Mouse (Mus musculus) frontal cortex, postnatal 36 days (tissue): ENCODE measurements at regions not wholly inside any gene's neighbourhood (a gene's known extent, or its start where the extent isn't known, plus 50 kb on each side); places are given as distances from the start of the nearest gene placed in this dataset.

Experiments used
- DNase-seq, 2 experiments: peaks; one replicate each; pipeline ENCODE4 v3.0.0; 2022; ENCODE audit warnings: low spot score in 2 of 2

GRCm38 (mm10) chr14:104008538-104008937 lies 164.3 kb upstream of the Ednrb start:
- DNase-seq = no peak

GRCm38 (mm10) chr14:104006426-104006825 lies 162.2 kb upstream of the Ednrb start:
- no peak for DNase-seq

DNA sequence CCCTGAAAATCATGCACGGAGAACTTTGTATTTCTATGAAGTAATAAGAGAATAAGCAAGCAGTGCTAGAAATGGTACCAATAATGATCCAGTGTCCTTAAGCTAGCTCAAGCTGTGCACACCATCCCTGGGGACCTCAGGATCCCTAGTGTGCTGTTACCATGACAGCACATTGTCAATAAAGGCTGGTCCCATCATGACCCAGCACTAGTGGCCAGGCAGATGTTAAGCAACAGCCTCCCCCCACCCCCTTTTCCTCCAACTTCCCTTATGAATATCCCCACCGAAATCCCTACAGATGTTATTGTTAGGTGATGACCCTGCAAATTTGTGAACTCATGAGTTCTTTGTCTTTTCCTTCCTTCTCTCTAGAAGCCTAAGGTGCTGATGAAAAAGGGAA lies 160.9 kb upstream of the Ednrb start:
- no peak for DNase-seq

DNA sequence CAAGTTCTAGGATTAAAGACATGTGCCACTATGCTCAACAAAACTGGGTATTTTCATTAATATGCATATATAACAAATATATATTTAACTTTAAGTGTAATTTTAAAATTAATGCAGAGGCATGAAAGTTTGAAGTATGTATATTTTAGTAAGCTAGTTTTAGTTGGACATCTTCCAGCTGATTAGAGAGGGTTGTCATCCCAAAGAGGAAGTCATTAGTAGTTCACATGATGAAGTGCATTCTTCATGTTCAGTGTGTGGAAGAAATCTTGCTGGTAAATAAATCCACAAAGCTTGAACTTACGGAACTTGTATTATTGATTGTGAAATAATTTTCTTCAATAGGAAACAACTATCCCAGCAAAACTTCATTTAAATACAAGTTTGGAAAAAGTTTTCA lies 158.2 kb upstream of the Ednrb start:
- DNase-seq = no peak

- DNase-seq = no peak
Observed at GRCm38 (mm10) chr14:103990418-103990817, 146.2 kb upstream of the Ednrb start.

DNA sequence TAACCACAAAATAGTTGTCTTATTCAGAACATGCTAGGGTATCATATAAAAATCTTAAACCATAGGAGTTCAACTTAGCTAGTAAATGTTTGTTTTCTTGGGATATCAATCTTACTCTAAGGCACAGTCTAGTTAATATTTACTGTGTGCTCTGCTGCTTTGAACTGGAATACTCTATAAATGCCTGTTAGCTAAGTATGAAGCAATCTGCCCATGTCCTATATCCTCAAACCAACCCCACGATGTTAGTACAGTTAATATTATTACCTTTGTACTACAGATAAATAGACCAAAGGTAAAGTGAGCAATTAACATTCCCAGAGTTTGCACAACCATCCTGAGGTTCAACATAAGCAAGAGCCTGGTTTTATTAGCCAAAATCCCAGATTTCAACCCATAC lies 145.7 kb upstream of the Ednrb start:
- DNase-seq = no peak

DNA sequence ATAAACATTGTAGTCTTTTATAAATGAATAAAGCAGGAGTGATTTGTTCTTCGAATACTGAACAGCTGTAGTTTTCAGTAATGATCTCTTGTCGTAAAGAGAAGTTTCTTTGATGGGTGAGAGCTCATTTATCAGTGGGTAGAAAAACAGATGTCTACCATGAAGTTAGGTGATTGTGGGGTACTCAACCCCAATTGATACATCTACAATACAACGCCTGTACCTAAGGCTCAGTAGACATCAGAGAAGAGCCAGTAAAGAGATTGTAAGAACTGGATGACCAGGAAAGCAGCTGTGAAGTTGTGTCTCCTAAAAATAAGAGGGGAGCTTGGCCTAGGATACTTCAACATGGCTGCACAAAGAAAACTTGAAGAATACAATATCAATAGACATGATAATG lies 143.1 kb upstream of the Ednrb start:
- DNase-seq = no peak

GRCm38 (mm10) chr14:103984349-103984748 lies 140.1 kb upstream of the Ednrb start:
- no peak for DNase-seq

DNA sequence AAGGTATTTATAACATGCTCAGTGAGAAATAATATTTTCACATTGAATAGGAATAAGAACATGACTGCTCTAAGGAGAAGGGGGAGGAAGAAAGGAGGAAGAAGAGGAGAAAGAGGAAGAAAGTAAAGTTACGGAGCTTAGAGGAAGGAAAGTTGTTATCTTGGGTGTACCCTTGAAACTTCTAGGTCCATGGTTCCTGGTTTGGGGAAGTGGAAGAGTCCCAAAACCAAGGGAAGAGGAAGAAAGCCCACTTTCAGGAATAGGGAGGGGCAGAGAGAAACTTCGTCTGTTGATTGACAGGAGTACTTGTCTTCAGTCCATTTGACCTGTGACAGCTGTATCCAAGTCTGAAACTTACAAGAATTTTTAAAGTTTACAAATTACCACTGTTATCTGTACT lies 134.6 kb upstream of the Ednrb start:
- no peak for DNase-seq

DNA sequence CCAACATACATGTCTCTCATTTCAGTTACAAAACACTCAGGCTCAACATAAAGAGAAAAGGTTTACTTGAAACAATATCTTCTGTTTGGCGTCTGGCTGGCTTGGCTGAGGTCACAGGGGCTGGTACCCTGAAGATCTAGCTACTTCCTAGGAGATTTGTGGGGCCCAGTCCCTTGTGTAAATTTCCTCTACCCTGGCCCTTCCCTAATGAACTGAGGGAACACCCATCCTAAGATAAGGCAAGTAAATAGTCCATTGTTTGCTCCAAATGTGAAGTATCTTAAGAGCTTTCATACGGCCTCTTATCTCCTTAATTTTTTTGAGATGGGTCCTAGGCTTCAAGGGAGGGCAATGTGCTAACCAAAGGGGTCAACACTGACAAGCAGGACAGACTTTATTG lies 133.6 kb upstream of the Ednrb start:
- DNase-seq = no peak

DNA sequence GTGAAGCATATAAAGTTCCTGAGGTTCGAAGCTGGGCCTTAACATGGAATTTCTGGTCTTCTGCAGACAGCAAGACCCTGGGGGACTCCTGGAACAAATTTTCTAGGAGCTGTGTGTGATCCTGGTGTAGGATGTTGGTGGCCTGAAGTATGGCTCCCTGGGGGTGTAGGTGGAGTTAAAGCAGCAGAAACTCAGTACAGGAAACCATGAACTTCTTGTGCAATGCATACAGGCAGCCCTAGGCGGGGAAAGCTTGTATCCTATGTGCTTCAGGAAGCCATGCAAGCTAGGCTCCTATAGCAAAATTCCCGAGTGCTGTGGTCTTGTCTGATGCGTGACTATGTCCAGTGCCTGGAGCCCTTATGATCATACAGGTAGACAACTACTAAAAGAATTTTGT lies 129.8 kb upstream of the Ednrb start:
- no peak for DNase-seq

DNA sequence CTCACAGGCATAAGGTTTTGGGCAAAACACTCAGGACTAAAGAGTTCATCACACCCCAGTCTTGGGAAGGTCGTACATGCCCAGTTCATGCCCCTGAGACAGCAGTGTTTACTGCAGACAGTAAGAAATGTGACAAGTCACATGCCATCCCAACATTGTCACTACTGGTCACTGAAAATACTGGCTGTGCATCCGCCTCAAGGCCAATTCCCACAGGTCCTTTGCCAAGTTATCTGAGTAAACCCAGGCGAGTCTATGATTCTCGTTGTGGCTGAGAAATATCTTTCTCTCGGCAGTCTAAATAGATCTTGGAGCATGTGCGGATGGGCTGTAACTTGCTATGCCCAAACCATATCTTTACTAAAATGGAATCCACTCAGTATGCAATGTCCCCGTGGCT lies 128.9 kb upstream of the Ednrb start:
- DNase-seq = no peak

GRCm38 (mm10) chr14:103969305-103969704 lies 125.1 kb upstream of the Ednrb start:
- no peak for DNase-seq

- DNase-seq = no peak
Observed at GRCm38 (mm10) chr14:103966293-103966692, 122.1 kb upstream of the Ednrb start.

DNA sequence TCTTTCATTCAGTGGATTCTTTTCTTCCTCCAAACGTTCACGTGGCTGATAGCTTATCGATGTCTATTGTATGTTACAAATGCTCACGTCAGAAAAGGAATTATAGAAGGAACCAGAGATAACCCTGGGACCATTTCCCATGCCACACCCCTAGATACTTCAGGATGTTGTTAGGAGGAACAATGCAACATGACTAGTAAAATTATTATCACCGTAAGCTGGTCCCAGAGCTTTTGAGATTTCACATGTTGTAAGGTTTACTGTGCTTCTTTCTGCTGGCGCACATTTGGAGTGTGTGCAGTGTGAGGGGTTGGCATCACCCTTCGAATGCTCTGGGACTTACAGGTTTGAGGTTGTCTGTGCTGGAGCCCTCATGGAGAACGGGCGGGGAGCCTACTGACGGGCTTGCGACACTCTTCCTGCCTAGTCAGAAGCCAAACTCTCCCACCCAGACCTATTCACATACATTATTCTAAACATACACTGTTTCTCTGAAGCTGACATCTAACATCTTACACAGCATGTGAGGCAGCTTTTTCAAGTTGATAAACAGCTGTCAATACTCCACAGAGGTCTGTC lies 118.2 kb upstream of the Ednrb start:
- DNase-seq = no peak

- no peak for DNase-seq
Observed at GRCm38 (mm10) chr14:103951899-103952298, 107.7 kb upstream of the Ednrb start.

DNA sequence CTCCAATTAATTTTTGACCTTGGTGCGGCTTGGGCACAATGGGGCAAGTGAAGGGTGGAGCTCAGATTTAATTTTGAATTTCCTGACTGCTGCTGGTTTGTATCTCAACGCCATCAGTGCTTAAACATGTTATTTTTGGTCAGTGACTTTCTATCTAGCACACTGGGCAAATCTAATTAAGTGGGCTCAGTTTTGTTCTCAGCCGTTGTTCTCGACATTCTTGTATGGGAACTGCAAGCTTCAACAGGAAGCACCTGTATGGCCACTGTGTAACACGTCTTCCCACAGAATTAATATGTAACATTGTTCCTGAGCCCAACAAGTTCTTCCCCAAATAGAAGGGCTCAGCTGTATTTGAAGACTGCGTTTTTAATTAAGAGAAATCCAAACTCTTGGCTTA lies 105.7 kb upstream of the Ednrb start:
- DNase-seq = no peak

- no peak for DNase-seq
Observed at GRCm38 (mm10) chr14:103948026-103948777, 104.0 kb upstream of the Ednrb start.

GRCm38 (mm10) chr14:103945753-103946152 lies 101.6 kb upstream of the Ednrb start:
- no peak for DNase-seq

DNA sequence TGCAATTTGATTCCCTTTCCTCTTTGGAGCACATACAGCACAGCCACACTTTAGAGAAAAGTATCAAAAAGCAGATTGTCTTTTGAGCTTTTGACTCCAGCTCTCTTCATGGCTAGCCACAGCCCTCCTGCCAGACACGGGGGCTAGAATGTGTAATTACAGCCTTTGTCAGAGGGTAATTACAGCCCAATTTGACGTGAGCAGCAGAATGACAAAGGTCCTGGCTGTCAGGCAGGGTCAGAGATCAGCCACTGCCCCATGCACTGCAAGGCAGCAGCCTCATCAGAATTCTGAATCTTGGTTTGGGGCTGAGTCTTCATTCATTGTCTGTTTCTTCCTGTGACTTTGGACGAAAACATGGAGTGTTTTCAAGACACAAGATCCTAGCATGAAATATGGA lies 95.7 kb upstream of the Ednrb start:
- DNase-seq = no peak

DNA sequence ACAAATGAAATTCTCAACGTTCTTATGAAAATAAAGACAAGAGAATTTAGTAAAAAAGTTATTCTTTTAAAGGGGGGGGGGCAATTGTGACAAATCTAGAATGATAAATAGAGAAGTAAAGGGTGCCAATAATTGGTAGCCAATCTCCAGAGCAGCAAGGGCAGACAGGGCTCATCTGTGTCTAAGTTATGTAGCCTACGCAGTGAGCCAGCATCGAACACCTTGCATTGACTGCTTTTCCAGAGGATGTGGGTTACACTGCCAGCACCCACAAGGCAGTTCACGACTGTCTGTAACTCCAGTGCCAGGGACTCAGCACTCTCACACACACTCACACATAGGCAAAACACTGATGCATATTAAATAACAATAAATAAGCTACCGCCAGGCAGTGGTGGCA lies 94.7 kb upstream of the Ednrb start:
- DNase-seq = no peak

DNA sequence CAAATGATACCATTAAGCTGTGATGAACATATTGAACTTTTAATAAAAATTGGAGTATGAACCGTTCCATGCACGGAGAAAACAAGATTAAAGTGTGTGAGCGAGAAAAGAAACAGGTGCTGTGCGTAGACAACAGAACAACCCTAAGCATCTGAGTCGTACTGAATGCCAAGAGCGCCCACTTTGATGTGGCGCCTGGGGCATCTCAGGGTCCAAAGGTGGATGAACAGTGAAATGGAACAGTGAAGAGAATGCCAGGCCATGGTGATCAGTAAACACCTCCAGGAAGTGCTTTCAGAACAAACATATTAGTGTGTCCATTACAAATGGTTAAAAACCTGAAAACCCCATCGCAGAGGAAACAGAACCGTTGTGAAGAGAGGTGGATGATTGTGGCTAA lies 94.0 kb upstream of the Ednrb start:
- no peak for DNase-seq

GRCm38 (mm10) chr14:103937700-103938099 lies 93.5 kb upstream of the Ednrb start:
- DNase-seq = no peak

DNA sequence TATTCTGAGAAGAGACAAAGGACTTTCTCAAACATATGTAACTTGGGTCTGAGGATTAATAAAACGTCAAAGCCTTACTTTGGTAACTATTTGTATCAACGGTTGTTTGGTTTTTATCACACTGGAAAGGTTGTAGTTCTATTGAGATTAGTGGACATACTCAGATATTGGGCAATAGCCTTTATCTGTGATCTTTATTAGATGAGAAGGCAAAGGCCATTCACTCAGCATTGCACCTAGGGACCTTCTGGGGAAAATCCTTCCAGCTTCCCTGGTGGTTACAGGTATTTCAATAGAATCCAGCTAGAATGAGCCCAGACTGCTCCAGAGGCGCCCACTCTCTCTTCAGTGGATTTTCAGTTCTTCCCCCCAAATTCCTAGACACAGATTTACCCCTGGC lies 89.6 kb upstream of the Ednrb start:
- no peak for DNase-seq
